Mouse (Mus musculus) E14TG2a.4 (cell line): ENCODE results near the gene Pcca.

ENCODE experiments used
- CTCF ChIP-seq: conservative IDR thresholded peaks from 2 replicates; pipeline ENCODE4 v1.5.1; 2014; ENCODE audit warnings: low read length
- POU5F1 ChIP-seq: IDR thresholded peaks from 2 replicates; pipeline ENCODE4 v1.6.1; 2014; ENCODE audit warnings: low read length, borderline replicate concordance

DNA sequence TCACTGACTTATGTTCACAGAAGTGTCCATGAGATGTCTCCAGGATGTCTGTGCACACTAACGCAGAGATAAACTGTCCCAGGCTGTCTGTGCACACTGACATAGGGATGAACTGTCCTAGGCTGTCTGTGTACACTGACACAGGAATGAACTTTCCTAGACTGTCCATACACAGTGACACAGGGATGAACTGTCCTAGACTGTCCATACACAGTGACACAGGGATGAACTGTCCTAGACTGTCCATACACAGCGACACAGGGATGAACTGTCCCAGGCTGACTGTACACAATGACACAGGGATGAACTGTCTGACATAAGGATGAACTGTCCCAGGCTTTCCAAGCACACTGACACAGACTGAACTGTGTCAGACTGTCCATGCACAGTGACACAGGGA is 291.3 kb downstream of the Pcca start:
- TF ChIP-seq CTCF (no peak), POU5F1 (no peak)
